Mouse (Mus musculus): ENCODE data around the gene Phlpp1. TPM values are rescaled to one million over a fixed set of nuclear protein-coding genes. Genes with fewer than 3 reads are reported as not detected.

The Phlpp1 gene
- polyA plus RNA-seq, 1 experiment from 2014 or later: 8.0 TPM

DNA sequence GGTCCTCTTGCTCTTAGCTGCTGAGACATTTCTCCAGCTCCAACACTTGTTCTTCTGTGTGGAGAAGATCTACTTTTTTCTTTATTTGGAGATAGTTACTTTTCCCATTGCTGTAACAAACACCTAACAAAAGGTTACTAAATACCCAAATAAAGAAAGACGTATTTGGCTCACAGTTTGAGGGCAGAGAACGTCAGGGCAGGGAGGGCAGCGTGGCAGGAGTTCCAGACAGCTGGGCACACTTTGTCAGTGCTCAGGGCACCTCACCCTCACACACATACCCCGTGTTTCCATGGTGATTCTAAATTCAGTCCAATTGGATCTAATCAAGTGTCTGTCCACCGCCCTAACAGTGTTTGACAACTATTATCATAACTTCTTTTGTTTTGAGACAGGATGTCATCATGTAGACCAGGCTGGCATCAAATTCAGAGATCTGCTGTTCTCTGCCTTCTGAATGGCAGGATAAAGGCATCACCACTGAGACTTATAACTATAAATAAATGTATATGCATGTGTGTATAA, 1.7 kb upstream of the Phlpp1 start:
- Histone ChIP-seq H3K4me1 (peaks cover 20% of the 10 kb centered on the region), H3K9me3 (replicated peaks) (no peaks in the 10 kb centered on the region), H3K27me3 (no peaks in the 10 kb centered on the region), H3K27ac (no peak overlapping the region), H3K4me3 (no peak overlapping the region), H3K36me3 (ENCODE audit: poor library complexity, severe bottlenecking) (no peaks in the 10 kb centered on the region), H3K9ac (no peak overlapping the region), H3K4me2 (no peak overlapping the region)
- WGBS: 68% methylated on average over 5 of the region's 5 CpGs
- no peak for ATAC-seq

GRCm38 (mm10) chr1:106172301-106172930, 864 bp downstream of the Phlpp1 start:
- WGBS: under 1% methylated on average over 60 of the region's 77 CpGs
- Histone ChIP-seq H3K9me3 (replicated peaks) (no peaks in the 10 kb centered on the region), H3K27me3 (no peaks in the 10 kb centered on the region), H3K4me1 (peaks cover 39% of the 10 kb centered on the region), H3K4me2 (peak overlapping the region; percentile 81), H3K36me3 (ENCODE audit: poor library complexity, severe bottlenecking) (no peaks in the 10 kb centered on the region), H3K4me3 (peak overlapping the region; percentile 95), H3K9ac (peak overlapping the region; percentile 98), H3K27ac (peak overlapping the region; percentile 92)
- ATAC-seq: peak; percentile 7

- under 1% methylated on average over 47 of the region's 47 CpGs for WGBS
- no peak for ATAC-seq
- Histone ChIP-seq H3K9me3 (replicated peaks) (no peaks in the 10 kb centered on the region), H3K27me3 (no peaks in the 10 kb centered on the region), H3K4me1 (peaks cover 45% of the 10 kb centered on the region), H3K4me3 (peak overlapping the region; percentile 95), H3K9ac (peak overlapping the region; percentile 98), H3K27ac (peak overlapping the region; percentile 92), H3K4me2 (peak overlapping the region; percentile 81), H3K36me3 (ENCODE audit: poor library complexity, severe bottlenecking) (no peaks in the 10 kb centered on the region)
Measured at GRCm38 (mm10) chr1:106172931-106173371, 1.4 kb downstream of the Phlpp1 start.

DNA sequence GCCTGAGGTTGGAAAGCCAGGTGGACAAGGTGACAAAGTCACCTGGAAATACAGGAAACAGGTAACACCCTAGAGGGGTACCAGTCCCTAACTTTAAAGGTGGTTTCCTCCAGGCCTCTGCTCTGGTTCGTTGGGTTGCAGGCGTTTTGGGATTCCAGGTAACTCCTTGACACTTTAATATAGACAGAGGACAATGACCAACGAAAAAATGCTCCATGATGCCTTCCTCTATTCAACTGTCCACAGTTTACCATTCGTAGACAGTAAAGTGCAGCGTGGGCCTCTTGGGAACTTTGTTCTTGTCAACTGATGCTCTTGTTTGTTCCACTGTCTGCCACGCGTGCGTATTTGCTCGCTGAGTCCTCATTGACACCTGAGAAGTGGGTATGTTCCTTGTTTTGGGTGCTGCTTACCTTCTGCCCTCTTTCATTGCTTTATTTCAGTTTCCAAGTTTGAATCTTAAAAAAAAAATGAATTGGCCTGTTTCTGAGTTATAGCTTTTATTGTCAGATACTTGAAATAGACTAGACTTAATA, 2.1 kb downstream of the Phlpp1 start:
- H3K36me3 ChIP-seq (ENCODE audit: poor library complexity, severe bottlenecking): no peaks in the 10 kb centered on the region
- H3K4me2 ChIP-seq: peak overlapping the region; percentile 81
- ATAC-seq: no peak
- H3K4me1 ChIP-seq: peaks cover 52% of the 10 kb centered on the region
- peak overlapping the region; percentile 95 for H3K4me3 ChIP-seq
- H3K9me3 ChIP-seq (replicated peaks): no peaks in the 10 kb centered on the region
- 9% methylated on average over 9 of the region's 9 CpGs for WGBS
- H3K27me3 ChIP-seq: no peaks in the 10 kb centered on the region
- no peak overlapping the region for H3K27ac ChIP-seq
- H3K9ac ChIP-seq: peak overlapping the region; percentile 98

DNA sequence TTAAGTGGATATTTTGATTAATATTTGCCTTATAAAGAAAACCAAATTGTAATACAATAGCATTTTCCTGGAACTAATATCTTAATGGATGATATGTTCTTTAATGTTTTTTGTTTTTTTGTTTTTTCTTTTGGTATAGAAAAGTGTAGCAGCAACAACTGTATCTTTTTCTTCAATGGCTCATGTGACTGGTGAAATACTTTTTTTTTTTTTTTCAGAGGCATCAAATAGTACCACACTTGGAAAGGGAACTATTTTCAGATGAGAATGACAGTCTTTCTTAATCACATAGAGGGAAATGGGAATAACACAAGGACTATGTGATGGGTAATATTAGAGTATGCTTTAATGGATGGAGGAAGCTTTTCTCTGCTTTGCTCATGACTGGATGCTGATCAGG, 3.0 kb downstream of the Phlpp1 start:
- no peak for ATAC-seq
- H3K36me3 ChIP-seq (ENCODE audit: poor library complexity, severe bottlenecking): no peaks in the 10 kb centered on the region
- H3K9ac ChIP-seq: peak overlapping the region; percentile 58
- H3K9me3 ChIP-seq (replicated peaks): no peaks in the 10 kb centered on the region
- peak overlapping the region; percentile 81 for H3K4me2 ChIP-seq
- peak overlapping the region; percentile 95 for H3K4me3 ChIP-seq
- H3K27me3 ChIP-seq: no peaks in the 10 kb centered on the region
- no peak overlapping the region for H3K27ac ChIP-seq
- H3K4me1 ChIP-seq: peaks cover 56% of the 10 kb centered on the region

DNA sequence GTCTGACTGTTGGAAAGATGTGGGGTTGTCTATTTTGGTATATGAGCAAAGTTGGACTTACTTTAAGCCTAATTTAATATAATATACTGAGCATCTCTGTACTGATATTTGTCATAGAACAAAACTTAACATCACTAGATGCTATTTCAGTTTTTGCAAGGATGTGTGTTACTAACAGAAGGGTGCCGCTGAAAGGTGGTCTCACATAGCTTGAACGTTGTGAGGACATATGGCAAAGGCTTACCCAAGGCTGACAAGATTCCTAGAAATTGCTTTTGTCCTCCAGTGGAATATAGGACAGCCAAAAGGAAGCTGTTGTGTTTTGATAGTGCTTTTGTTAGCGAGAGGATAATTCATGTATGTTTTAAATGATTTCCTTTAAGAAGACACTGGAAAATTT, 3.8 kb downstream of the Phlpp1 start:
- H3K27ac ChIP-seq: no peak overlapping the region
- H3K4me3 ChIP-seq: peak overlapping the region; percentile 95
- H3K4me2 ChIP-seq: peak overlapping the region; percentile 66
- H3K27me3 ChIP-seq: no peaks in the 10 kb centered on the region
- peak overlapping the region; percentile 58 for H3K9ac ChIP-seq
- peaks cover 61% of the 10 kb centered on the region for H3K4me1 ChIP-seq
- no peaks in the 10 kb centered on the region for H3K9me3 ChIP-seq (replicated peaks)
- 36% methylated on average over 3 of the region's 3 CpGs for WGBS
- no peaks in the 10 kb centered on the region for H3K36me3 ChIP-seq (ENCODE audit: poor library complexity, severe bottlenecking)
- ATAC-seq: no peak

DNA sequence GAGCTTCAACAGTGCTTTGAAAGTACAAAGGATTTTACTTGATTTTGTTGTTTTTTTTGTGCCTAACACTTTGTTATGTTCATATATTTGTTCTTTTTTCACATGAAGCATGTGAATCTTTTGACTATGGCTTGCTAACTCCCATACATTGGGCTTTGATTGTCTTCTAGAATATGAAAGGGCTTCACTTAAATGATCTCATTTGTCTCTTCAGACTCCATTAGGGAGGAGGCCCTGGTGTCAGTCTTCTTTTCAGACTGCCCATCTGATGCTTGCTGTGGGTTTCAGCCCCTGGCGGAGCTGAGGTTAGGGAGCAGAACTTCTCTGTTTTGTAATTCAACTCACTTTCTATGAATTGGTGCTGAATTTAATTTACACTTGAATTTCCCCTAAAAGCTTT, 5.2 kb downstream of the Phlpp1 start:
- H3K4me1 ChIP-seq: peaks cover 55% of the 10 kb centered on the region
- WGBS: 8% methylated on average over 1 of the region's 1 CpGs
- no peak overlapping the region for H3K27ac ChIP-seq

DNA sequence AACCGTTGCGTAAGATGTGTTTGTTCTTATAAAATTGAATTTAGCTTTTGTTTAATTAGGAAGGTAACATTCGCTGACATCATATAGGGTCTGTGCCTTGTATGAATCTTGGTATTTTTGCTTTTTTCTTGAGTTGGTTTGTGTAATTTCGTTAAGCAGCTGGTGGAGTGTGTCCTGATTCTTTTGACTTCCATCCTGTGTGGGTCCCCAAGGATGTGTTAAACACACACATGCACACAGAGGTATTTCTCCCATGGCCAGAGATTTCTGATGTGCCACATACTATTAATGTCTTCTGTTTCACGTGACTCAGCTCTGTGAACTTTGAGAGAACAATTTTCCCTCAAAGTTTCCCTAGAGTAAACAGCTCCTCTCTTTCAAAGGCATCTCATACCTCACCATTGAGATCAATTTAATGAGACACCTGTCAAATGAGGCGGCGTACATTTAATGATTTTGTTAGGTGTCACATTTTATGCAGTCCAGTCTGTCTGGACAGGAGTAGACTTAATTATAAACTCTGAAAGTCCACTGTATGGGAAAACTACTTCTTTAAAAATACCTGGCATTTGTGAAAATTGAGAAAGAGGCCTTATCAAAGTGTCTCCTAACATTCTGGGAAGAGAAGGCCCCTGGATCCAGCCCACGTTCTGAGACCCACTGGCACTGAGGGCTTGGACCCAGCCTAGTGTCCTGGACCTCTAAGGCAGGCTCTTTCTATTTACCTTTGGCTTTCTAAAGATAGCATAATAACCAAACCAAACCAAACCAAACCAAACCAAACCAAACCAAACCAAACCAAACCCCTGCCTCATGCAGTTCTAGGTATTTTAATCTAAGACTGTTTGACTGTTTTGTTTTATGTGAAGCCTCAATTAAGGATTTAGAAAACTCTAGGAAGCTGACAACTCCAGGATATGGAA, 6.6 kb downstream of the Phlpp1 start:
- Histone ChIP-seq H3K9me3 (replicated peaks) (no peaks in the 10 kb centered on the region), H3K4me1 (peaks cover 55% of the 10 kb centered on the region), H3K9ac (no peak overlapping the region), H3K36me3 (ENCODE audit: poor library complexity, severe bottlenecking) (no peaks in the 10 kb centered on the region), H3K27me3 (no peaks in the 10 kb centered on the region), H3K27ac (no peak overlapping the region), H3K4me2 (no peak overlapping the region; the same call in 1 of the 2 replicates), H3K4me3 (no peak overlapping the region)
- no peak for ATAC-seq
- WGBS: 47% methylated on average over 8 of the region's 8 CpGs

More for the DNA sequence above, 5.2 kb downstream of the Phlpp1 start:
- no peaks in the 10 kb centered on the region for H3K27me3 ChIP-seq
- peak overlapping the region; percentile 53 for H3K4me2 ChIP-seq
- ATAC-seq: no peak; the same call in 1 of the 2 replicates
- H3K9me3 ChIP-seq (replicated peaks): no peaks in the 10 kb centered on the region
- no peaks in the 10 kb centered on the region for H3K36me3 ChIP-seq (ENCODE audit: poor library complexity, severe bottlenecking)
- 0 out of 2 replicates have a peak overlapping the region, but pooled peaks have one; percentile 20 for H3K4me3 ChIP-seq
- H3K9ac ChIP-seq: no peak overlapping the region

DNA sequence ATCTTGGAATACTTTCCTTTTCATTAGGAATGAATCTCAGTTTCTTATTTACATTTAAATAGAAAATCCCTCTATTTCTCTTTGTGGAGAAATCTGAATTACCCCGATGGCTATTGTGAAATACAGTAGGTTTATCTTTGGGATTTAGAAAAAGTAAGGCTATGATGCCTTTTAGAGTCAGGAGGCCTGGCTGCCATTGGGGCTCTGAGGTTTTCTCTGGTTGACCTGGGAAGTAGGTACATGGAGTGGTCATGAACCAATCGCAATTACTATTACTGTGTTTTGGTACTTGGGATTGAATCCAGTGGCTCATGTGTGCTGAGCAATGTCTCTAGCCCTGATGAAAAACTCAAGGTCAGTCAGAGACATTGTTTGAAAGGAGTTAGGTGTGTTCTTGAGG, 12.1 kb downstream of the Phlpp1 start:
- H3K9me3 ChIP-seq (replicated peaks): no peaks in the 10 kb centered on the region
- no peak for ATAC-seq
- H3K4me2 ChIP-seq: no peak overlapping the region
- no peaks in the 10 kb centered on the region for H3K36me3 ChIP-seq (ENCODE audit: poor library complexity, severe bottlenecking)
- no peak overlapping the region for H3K9ac ChIP-seq
- no peak overlapping the region for H3K4me3 ChIP-seq
- H3K27me3 ChIP-seq: no peaks in the 10 kb centered on the region
- no peak overlapping the region for H3K27ac ChIP-seq
- WGBS: 81% methylated on average over 2 of the region's 2 CpGs
- H3K4me1 ChIP-seq: peaks cover 41% of the 10 kb centered on the region

DNA sequence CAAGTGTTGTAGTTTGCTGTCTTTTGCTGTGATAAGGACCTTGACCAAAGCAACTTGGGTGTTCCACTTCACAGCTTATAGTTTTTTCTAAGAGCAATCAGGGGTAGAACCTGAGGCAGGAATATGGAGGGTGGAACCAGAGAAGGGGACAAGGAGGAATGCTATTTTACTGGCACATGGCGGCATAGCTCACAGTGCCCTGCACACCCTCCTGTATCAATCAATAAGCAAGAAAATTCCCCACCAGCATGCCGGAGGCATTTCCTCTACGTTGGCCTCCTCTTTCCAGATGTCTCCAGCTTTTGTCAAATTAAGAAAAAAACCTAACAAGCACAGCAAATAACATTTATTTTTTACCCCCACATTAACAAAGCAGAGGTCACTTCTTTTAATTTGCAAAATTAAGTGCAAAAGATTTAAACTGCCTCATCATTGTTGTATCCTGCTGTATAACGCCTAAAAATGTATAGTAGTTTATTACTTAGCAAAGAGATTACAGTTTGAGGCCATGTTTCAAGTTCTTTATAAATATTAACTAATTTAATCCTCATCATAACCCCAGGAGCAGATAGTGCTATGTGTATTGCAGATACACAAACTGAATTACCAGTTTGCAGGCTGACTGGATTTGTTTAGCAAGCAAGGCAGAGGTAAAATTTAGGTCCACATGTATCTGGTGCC, 13.4 kb downstream of the Phlpp1 start:
- Histone ChIP-seq H3K27me3 (no peaks in the 10 kb centered on the region), H3K4me3 (no peak overlapping the region), H3K36me3 (ENCODE audit: poor library complexity, severe bottlenecking) (no peaks in the 10 kb centered on the region), H3K9me3 (replicated peaks) (no peaks in the 10 kb centered on the region), H3K4me1 (peaks cover 34% of the 10 kb centered on the region), H3K27ac (no peak overlapping the region; the same call in 1 of the 2 replicates), H3K4me2 (no peak overlapping the region), H3K9ac (no peak overlapping the region)
- ATAC-seq: no peak
- 73% methylated on average over 4 of the region's 4 CpGs for WGBS

GRCm38 (mm10) chr1:106185461-106185924, 13.9 kb downstream of the Phlpp1 start:
- Histone ChIP-seq H3K9ac (no peak overlapping the region), H3K4me3 (no peak overlapping the region), H3K36me3 (ENCODE audit: poor library complexity, severe bottlenecking) (no peaks in the 10 kb centered on the region), H3K4me2 (no peak overlapping the region), H3K27ac (no peak overlapping the region; the same call in 1 of the 2 replicates), H3K27me3 (no peaks in the 10 kb centered on the region), H3K4me1 (peaks cover 33% of the 10 kb centered on the region), H3K9me3 (replicated peaks) (no peaks in the 10 kb centered on the region)
- ATAC-seq: peak; percentile 56; the same call in 1 of the 2 replicates
- 10% methylated on average over 2 of the region's 2 CpGs for whole genome bisulfite sequencing
